Mouse (Mus musculus) lung, adult 10 weeks (tissue): ENCODE measurements around the gene Birc6. TPM values are rescaled to one million over a fixed set of nuclear protein-coding genes. Genes with fewer than 3 reads are reported as not detected.

Experiments
- polyA plus RNA-seq: library from polyadenylated mRNA; stranded (reverse); fragments of 350-450 nt; fragmentation: Illumina TruSeq; extraction: RNeasy Lipid Tissue Mini Kit (QIAGEN cat#74804); gene quantifications from one replicate; pipeline ENCODE4 v1.2.3, GENCODE M21; 2014; ENCODE audit warnings: low read depth, low replicate concordance; ENCODE audit not compliant: insufficient read depth

Gene Birc6
- polyA plus RNA-seq, result 32.1 TPM

GRCm38 (mm10) chr17:74527729-74528607 is at the start of gene Birc6:
Gene Birc6, plus strand, starts transcription at chr17:74528295.

GRCm38 (mm10) chr17:74489024-74489900 is 38.8 kb upstream of the Birc6 start, which contains the start of gene Yipf4:
Gene Yipf4, plus strand, starts transcription at chr17:74489493.

GRCm38 (mm10) chr17:74717618-74718151 is 189.6 kb downstream of the Birc6 start, which contains the start of gene Ttc27:
Gene Ttc27, plus strand, starts transcription at chr17:74717732.

Other genes with a start within 250 kb of the Birc6 start
- gene Memo1, start 232.8 kb upstream of the Birc6 start, polyA plus RNA-seq, result 25.5 TPM
- gene Dpy30, start 204.4 kb upstream of the Birc6 start, polyA plus RNA-seq, result 105 TPM
- 7.1 TPM for gene Spast, start 189.3 kb upstream of the Birc6 start, polyA plus RNA-seq
- gene Slc30a6, start 132.7 kb upstream of the Birc6 start, polyA plus RNA-seq, result 8.3 TPM
- gene Nlrc4, start 69.2 kb upstream of the Birc6 start, polyA plus RNA-seq, result 0.45 TPM
- gene Yipf4, start 38.8 kb upstream of the Birc6 start, polyA plus RNA-seq, result 77.1 TPM
- 7.4 TPM for gene Ttc27, start 189.4 kb downstream of the Birc6 start, polyA plus RNA-seq